Mouse (Mus musculus): ENCODE data around the gene Pus7. TPM values are rescaled to one million over a fixed set of nuclear protein-coding genes. Genes with fewer than 3 reads are reported as not detected.

The Pus7 gene
- total and polyA plus RNA-seq, 2 experiments from 2014 or later: 11.6 to 14.0 TPM

GRCm38 (mm10) chr5:23787536-23788389 is 4.3 kb upstream of the Pus7 start, which contains the start of gene Rint1:
TSS of gene Rint1 (plus strand) at chr5:23787711.
- peak within 1 kb of the TSS; percentile 79 for H3K9ac ChIP-seq (replicated peaks; ENCODE audit: low read depth, low read length)
- peak within 1 kb of the TSS; percentile 90 for H3K4me3 ChIP-seq (ENCODE audit: low read depth, low read length)
- peaks cover 15% of the 10 kb centered on the region for H3K4me1 ChIP-seq (ENCODE audit: control insufficient read depth, insufficient read depth)
- no peaks in the 10 kb centered on the region for H3K27me3 ChIP-seq (ENCODE audit: control insufficient read depth, insufficient read depth, low read length)
- H3K27ac ChIP-seq (ENCODE audit: low read depth): peak within 1 kb of the TSS; percentile 82
- 0 out of 2 replicates have a peak, but pooled peaks have one; percentile 60 for TF ChIP-seq EP300 (IDR thresholded peaks at IDR 0.05; ENCODE audit: low read depth)
- peak; percentile 99 for TF ChIP-seq CTCF (IDR thresholded peaks at IDR 0.05; ENCODE audit: low read depth)
- H3K9me3 ChIP-seq (replicated peaks; ENCODE audit: control insufficient read depth, low read length): no peaks in the 10 kb centered on the region
- WGBS: 2% methylated on average over 47 of the region's 47 CpGs
- ATAC-seq (ENCODE audit: insufficient read depth, low read depth) (peak; percentile 79), DNase-seq (ENCODE audit: low spot score) (peak; percentile 93)
- 0 out of 2 replicates have a peak, but pooled peaks cover 6% of the 10 kb centered on the region for H3K36me3 ChIP-seq (replicated peaks; ENCODE audit: control insufficient read depth, insufficient read depth, low read length)
- peak within 1 kb of the TSS; percentile 87 for H3K4me2 ChIP-seq (ENCODE audit: low read depth, low read length)

GRCm38 (mm10) chr5:23782051-23782810 is 1.3 kb downstream of the Pus7 start:
- peaks cover 15% of the 10 kb centered on the region; the same call in 1 of the 2 replicates for H3K4me1 ChIP-seq (ENCODE audit: control insufficient read depth, insufficient read depth)
- H3K27ac ChIP-seq (ENCODE audit: low read depth): no peak overlapping the region
- no peaks in the 10 kb centered on the region for H3K9me3 ChIP-seq (replicated peaks; ENCODE audit: control insufficient read depth, low read length)
- H3K36me3 ChIP-seq (replicated peaks; ENCODE audit: control insufficient read depth, insufficient read depth, low read length): no peaks in the 10 kb centered on the region; the same call in 1 of the 2 replicates
- no peak for DNase-seq (ENCODE audit: low spot score)
- no peaks in the 10 kb centered on the region for H3K27me3 ChIP-seq (ENCODE audit: control insufficient read depth, insufficient read depth, low read length)
- WGBS: 41% methylated on average over 8 of the region's 8 CpGs
- H3K4me2 ChIP-seq (ENCODE audit: low read depth, low read length): peak overlapping the region; percentile 89
- ATAC-seq (ENCODE audit: insufficient read depth, low read depth): no peak
- TF ChIP-seq CTCF (IDR thresholded peaks at IDR 0.05; ENCODE audit: low read depth) (no peak), EP300 (IDR thresholded peaks at IDR 0.05; ENCODE audit: low read depth) (no peak)
- H3K9ac ChIP-seq (replicated peaks; ENCODE audit: low read depth, low read length): peak overlapping the region; percentile 79; the same call in 1 of the 2 replicates
- peak overlapping the region; percentile 87 for H3K4me3 ChIP-seq (ENCODE audit: low read depth, low read length)

- no peak for DNase-seq (ENCODE audit: low spot score)
These were observed 2.3 kb downstream of the Pus7 start for GRCm38 (mm10) chr5:23781172-23781571.

GRCm38 (mm10) chr5:23780516-23780915 is 3.0 kb downstream of the Pus7 start:
- no peak for ATAC-seq (ENCODE audit: insufficient read depth, low read depth)
- WGBS: 85% methylated on average over 4 of the region's 4 CpGs
- Histone ChIP-seq H3K27ac (ENCODE audit: low read depth) (no peak overlapping the region), H3K9me3 (replicated peaks; ENCODE audit: control insufficient read depth, low read length) (no peaks in the 10 kb centered on the region), H3K4me3 (ENCODE audit: low read depth, low read length) (no peak overlapping the region), H3K9ac (replicated peaks; ENCODE audit: low read depth, low read length) (no peak overlapping the region), H3K27me3 (ENCODE audit: control insufficient read depth, insufficient read depth, low read length) (no peaks in the 10 kb centered on the region), H3K4me1 (ENCODE audit: control insufficient read depth, insufficient read depth) (0 out of 2 replicates have a peak, but pooled peaks cover 12% of the 10 kb centered on the region), H3K36me3 (replicated peaks; ENCODE audit: control insufficient read depth, insufficient read depth, low read length) (peaks cover 3% of the 10 kb centered on the region; the same call in 1 of the 2 replicates), H3K4me2 (ENCODE audit: low read depth, low read length) (no peak overlapping the region)
- DNase-seq (ENCODE audit: low spot score): no peak
- no peak for TF ChIP-seq CTCF (IDR thresholded peaks at IDR 0.05; ENCODE audit: low read depth)
- TF ChIP-seq EP300 (IDR thresholded peaks at IDR 0.05; ENCODE audit: low read depth): no peak

More at GRCm38 (mm10) chr5:23781172-23781571, 2.3 kb downstream of the Pus7 start:
- Histone ChIP-seq H3K27ac (ENCODE audit: low read depth) (no peak overlapping the region), H3K4me1 (ENCODE audit: control insufficient read depth, insufficient read depth) (0 out of 2 replicates have a peak, but pooled peaks cover 12% of the 10 kb centered on the region), H3K4me2 (ENCODE audit: low read depth, low read length) (no peak overlapping the region), H3K27me3 (ENCODE audit: control insufficient read depth, insufficient read depth, low read length) (no peaks in the 10 kb centered on the region), H3K4me3 (ENCODE audit: low read depth, low read length) (no peak overlapping the region), H3K9me3 (replicated peaks; ENCODE audit: control insufficient read depth, low read length) (no peaks in the 10 kb centered on the region), H3K36me3 (replicated peaks; ENCODE audit: control insufficient read depth, insufficient read depth, low read length) (no peaks in the 10 kb centered on the region; the same call in 1 of the 2 replicates), H3K9ac (replicated peaks; ENCODE audit: low read depth, low read length) (no peak overlapping the region)
- 71% methylated on average over 4 of the region's 4 CpGs for WGBS
- ATAC-seq (ENCODE audit: insufficient read depth, low read depth): no peak
- TF ChIP-seq EP300 (IDR thresholded peaks at IDR 0.05; ENCODE audit: low read depth) (no peak), CTCF (IDR thresholded peaks at IDR 0.05; ENCODE audit: low read depth) (no peak)

- H3K27ac ChIP-seq (ENCODE audit: low read depth): no peak overlapping the region
- TF ChIP-seq CTCF (IDR thresholded peaks at IDR 0.05; ENCODE audit: low read depth) (no peak), EP300 (IDR thresholded peaks at IDR 0.05; ENCODE audit: low read depth) (no peak)
- peaks cover 28% of the 10 kb centered on the region for H3K36me3 ChIP-seq (replicated peaks; ENCODE audit: control insufficient read depth, insufficient read depth, low read length)
- DNase-seq (ENCODE audit: low spot score) (no peak), ATAC-seq (ENCODE audit: insufficient read depth, low read depth) (no peak)
- 65% methylated on average over 6 of the region's 6 CpGs for WGBS
- H3K4me2 ChIP-seq (ENCODE audit: low read depth, low read length): no peak overlapping the region
- no peak overlapping the region for H3K9ac ChIP-seq (replicated peaks; ENCODE audit: low read depth, low read length)
- H3K27me3 ChIP-seq (ENCODE audit: control insufficient read depth, insufficient read depth, low read length): no peaks in the 10 kb centered on the region
- H3K4me1 ChIP-seq (ENCODE audit: control insufficient read depth, insufficient read depth): no peaks in the 10 kb centered on the region
- H3K9me3 ChIP-seq (replicated peaks; ENCODE audit: control insufficient read depth, low read length): no peaks in the 10 kb centered on the region
- no peak overlapping the region for H3K4me3 ChIP-seq (ENCODE audit: low read depth, low read length)
These were observed 9.3 kb downstream of the Pus7 start for GRCm38 (mm10) chr5:23774186-23774585.

Measured in heart, postnatal 0 days (tissue).